Mouse (Mus musculus): ENCODE results near the gene Lst1.

- TF ChIP-seq POLR2A (IDR thresholded peaks at IDR 0.05; ENCODE audit: control insufficient read depth, extremely low read depth, insufficient read depth, low read length, poor library complexity) (no peak), CTCF (IDR thresholded peaks at IDR 0.05; ENCODE audit: borderline replicate concordance, control insufficient read depth, extremely low read depth, insufficient read depth, low read length, poor library complexity) (no peak)
Observed at GRCm38 (mm10) chr17:35233114-35233980, 45.1 kb upstream of the Lst1 start, which contains the start of gene Atp6v1g2.
